Mouse (Mus musculus) lung, postnatal 0 days (tissue): ENCODE measurements around the gene Ccnd1. TPM values are rescaled to one million over a fixed set of nuclear protein-coding genes. Genes with fewer than 3 reads are reported as not detected.

Experiments
- ATAC-seq: fragments of 200-750 bp; cut with Nextera tagmentation; 2 replicates; pipeline ENCODE4 v1.8.0; 2017; ENCODE audit warnings: moderate library complexity
- DNase-seq: peaks from one replicate; pipeline ENCODE4 v3.0.0-alpha.2; 2016; ENCODE audit warnings: low spot score
- H3K27ac ChIP-seq: fragments of 300-500 bp; sonication (generic); 2 replicates; pipeline ENCODE4 v1.5.1; 2014; ENCODE audit warnings: antibody characterized with exemption, mild to moderate bottlenecking, low read length, mixed read lengths
- H3K27me3 ChIP-seq: fragments of 300-500 bp; sonication (generic); replicated peaks from 2 replicates; pipeline ENCODE4 v1.6.1; 2014; ENCODE audit warnings: low read length, mixed read lengths; ENCODE audit not compliant: insufficient read depth
- H3K36me3 ChIP-seq: fragments of 300-500 bp; sonication (generic); 2 replicates; pipeline ENCODE4 v1.6.1; 2014; ENCODE audit warnings: low read length, mixed read lengths; ENCODE audit not compliant: insufficient read depth
- H3K4me1 ChIP-seq: fragments of 300-500 bp; sonication (generic); 2 replicates; pipeline ENCODE4 v1.6.1; 2014; ENCODE audit warnings: antibody characterized with exemption, low read depth, low read length, mixed read lengths; ENCODE audit not compliant: insufficient read depth
- H3K4me2 ChIP-seq: fragments of 300-500 bp; sonication (generic); replicated peaks from 2 replicates; pipeline ENCODE4 v1.6.1; 2014; ENCODE audit warnings: low read depth, mild to moderate bottlenecking, low read length, moderate library complexity, mixed read lengths
- H3K4me3 ChIP-seq: fragments of 300-500 bp; sonication (generic); 2 replicates; pipeline ENCODE4 v1.5.1; 2014; ENCODE audit warnings: low read depth, low read length
- H3K9ac ChIP-seq: fragments of 300-500 bp; sonication (generic); replicated peaks from 2 replicates; pipeline ENCODE4 v1.6.1; 2014; ENCODE audit warnings: low read depth, mild to moderate bottlenecking
- H3K9me3 ChIP-seq: fragments of 300-500 bp; sonication (generic); 2 replicates; pipeline ENCODE4 v1.6.1; 2016; ENCODE audit warnings: low read length, mixed read lengths
- CTCF ChIP-seq: IDR thresholded peaks from 2 replicates; pipeline ENCODE4 v1.5.1; 2016; ENCODE audit warnings: antibody characterized with exemption, mild to moderate bottlenecking
- EP300 ChIP-seq: IDR thresholded peaks from 2 replicates; pipeline ENCODE4 v1.6.1; 2016; ENCODE audit warnings: antibody characterized with exemption, mild to moderate bottlenecking, control low read depth
- WGBS: fragments of 180-500 bp; shearing (Covaris S2); extraction: QIAGEN DNeasy Blood & Tissue Kit; methylation state at CpG from one replicate; pipeline ENCODE4 v1.1.7; 2014; 5-methylcytosine and 5-hydroxymethylcytosine counted together
- polyA plus RNA-seq: library from polyadenylated mRNA; unstranded; fragments of >200 nt; fragmentation: Nextera tagmentation; extraction: Ambion mirVana; gene quantifications from 2 replicates; pipeline ENCODE4 v1.2.1, GENCODE M21; 2015

Gene Ccnd1
- polyA plus RNA-seq = 68.4 and 75.5 TPM in 2 replicates

DNA sequence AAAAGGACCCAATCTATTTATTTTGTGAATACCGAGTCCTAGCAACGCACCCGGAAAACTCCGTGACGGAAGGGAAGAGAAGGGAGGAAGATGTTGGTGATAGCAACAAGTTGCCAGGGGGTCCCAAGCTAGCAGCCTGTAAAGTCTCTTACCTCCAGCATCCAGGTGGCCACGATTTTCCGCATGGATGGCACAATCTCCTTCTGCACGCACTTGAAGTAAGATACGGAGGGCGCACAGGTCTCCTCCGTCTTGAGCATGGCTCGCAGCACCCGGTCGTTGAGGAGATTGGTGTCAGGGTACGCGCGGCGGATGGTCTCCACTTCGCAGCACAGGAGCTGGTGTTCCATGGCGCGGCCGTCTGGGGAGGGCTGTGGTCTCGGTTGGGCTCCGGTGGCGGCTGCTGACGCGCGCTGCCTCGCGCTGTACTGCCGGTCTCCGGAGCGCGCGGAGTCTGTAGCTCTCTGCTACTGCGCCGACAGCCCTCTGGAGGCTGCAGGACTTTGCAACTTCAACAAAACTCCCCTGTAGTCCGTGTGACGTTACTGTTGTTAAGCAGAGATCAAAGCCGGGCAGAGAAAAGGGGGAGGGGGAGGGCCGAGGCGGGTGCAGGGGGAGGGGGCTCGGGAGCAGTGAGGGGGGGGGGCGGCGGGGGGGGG is at the start of gene Ccnd1:
Gene Ccnd1, minus strand, starts transcription at position 582 of the 659 bp plus-strand sequence.
- Histone ChIP-seq H3K36me3 (no peaks in the 10 kb centered on the region), H3K27ac (peak within 1 kb of the TSS; percentile 64), H3K27me3 (no peaks in the 10 kb centered on the region), H3K9ac (peak within 1 kb of the TSS; percentile 59), H3K4me2 (peak within 1 kb of the TSS; percentile 97), H3K4me1 (peaks cover 23% of the 10 kb centered on the region), H3K9me3 (no peaks in the 10 kb centered on the region), H3K4me3 (peak within 1 kb of the TSS; percentile 62)
- TF ChIP-seq EP300 (no peak), CTCF (peak; percentile 33)
- WGBS = 2% methylated on average over 36 of the region's 45 CpGs
- peak; percentile 55 for ATAC-seq
- peak; percentile 85 for DNase-seq

DNA sequence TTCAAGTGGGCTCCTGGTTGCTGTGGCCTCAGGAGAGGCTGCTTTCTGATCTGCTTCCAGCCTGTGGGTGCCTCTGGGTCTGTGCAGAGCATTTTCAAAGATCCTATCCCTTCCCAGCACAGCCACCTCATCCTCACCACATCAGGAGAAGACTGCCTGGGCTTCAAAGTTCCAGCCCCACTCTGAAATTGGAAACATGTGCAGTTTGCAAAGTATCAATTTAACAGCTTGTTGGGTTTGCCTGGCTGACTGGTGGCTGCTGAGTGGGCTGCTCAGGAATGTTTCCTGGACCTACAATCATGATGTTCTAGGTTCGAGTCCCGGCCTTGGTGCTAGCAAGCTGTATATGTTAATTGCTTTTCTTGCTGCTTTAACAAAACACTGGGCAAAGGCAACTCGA is 49.1 kb upstream of the Ccnd1 start:
- Histone ChIP-seq H3K27me3 (no peaks in the 10 kb centered on the region), H3K36me3 (no peaks in the 10 kb centered on the region), H3K9me3 (no peaks in the 10 kb centered on the region), H3K4me1 (no peaks in the 10 kb centered on the region), H3K27ac (no peak overlapping the region), H3K4me3 (no peak overlapping the region), H3K4me2 (no peak overlapping the region), H3K9ac (no peak overlapping the region)
- ATAC-seq = no peak
- no peak for DNase-seq
- 59% methylated on average over 3 of the region's 3 CpGs for WGBS
- no peak for TF ChIP-seq CTCF
- TF ChIP-seq EP300 = no peak

DNA sequence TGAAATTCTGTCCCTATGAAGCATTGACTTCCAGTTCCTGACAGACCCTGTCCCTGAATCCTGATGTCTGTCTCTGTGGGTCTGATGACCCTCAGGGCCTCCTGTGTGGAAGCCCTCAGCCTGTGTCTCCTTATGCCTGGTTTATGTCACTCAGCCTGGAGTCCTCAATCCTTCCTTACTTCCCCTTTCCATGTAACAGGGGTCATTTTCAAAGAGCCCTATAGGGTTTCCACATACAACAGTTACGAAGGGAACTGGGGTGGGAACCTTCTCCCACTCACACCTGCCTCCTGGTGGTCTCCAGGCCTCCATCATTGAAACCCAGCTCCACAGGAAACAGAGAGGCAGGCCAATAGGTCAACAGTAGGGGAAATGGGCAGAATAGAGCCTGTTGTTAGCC is 45.4 kb upstream of the Ccnd1 start:
- Histone ChIP-seq H3K4me3 (no peak overlapping the region), H3K9me3 (no peaks in the 10 kb centered on the region), H3K36me3 (no peaks in the 10 kb centered on the region), H3K4me1 (no peaks in the 10 kb centered on the region), H3K27me3 (no peaks in the 10 kb centered on the region), H3K27ac (no peak overlapping the region), H3K9ac (no peak overlapping the region), H3K4me2 (no peak overlapping the region)
- no peak for DNase-seq
- no peak for ATAC-seq
- TF ChIP-seq CTCF = no peak
- TF ChIP-seq EP300 = no peak
- WGBS = 94% methylated on average over 1 of the region's 1 CpGs

DNA sequence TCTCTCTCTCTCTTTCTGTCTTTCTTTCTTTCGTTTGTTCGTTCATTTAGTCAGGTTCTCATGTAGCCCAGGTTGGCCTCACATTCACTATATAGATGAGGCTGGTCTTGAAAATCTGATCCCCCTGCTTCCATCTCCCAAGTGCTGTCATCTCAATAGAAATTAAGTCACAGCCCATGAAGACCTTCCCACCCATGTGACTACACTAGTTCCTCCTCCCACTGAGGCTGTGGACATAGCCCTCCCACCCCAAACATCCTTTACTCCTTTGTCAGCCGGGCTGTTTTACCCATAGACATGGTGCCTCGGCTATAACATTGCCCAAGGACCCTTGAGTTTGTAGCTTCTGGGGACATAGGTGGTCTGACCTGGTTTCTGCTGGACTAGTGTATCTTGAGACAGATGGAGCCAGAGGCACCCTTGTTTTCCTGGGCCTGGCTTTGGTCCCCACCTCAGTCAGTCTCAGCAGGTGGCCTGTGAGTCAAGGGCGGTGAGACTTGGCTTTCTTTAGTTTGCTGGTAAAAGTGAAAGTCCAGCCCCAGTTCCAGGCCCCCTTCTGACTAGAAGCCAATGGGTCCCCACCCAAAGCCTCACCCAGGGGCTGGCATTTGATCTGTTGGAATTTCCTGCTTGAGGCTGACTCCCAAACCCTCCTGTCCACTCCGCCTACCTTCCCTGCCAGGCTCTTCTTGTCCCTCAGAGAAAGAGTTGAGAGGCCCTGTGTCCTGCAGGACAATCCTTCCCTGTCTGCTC is 42.8 kb upstream of the Ccnd1 start:
- TF ChIP-seq CTCF = no peak
- no peak for TF ChIP-seq EP300
- Histone ChIP-seq H3K27ac (no peak overlapping the region), H3K9me3 (no peaks in the 10 kb centered on the region), H3K36me3 (no peaks in the 10 kb centered on the region), H3K4me3 (no peak overlapping the region), H3K4me1 (no peaks in the 10 kb centered on the region), H3K4me2 (no peak overlapping the region), H3K27me3 (no peaks in the 10 kb centered on the region), H3K9ac (no peak overlapping the region)
- peak; percentile 27 for ATAC-seq
- peak; percentile 23 for DNase-seq
- WGBS = 77% methylated on average over 6 of the region's 6 CpGs

DNA sequence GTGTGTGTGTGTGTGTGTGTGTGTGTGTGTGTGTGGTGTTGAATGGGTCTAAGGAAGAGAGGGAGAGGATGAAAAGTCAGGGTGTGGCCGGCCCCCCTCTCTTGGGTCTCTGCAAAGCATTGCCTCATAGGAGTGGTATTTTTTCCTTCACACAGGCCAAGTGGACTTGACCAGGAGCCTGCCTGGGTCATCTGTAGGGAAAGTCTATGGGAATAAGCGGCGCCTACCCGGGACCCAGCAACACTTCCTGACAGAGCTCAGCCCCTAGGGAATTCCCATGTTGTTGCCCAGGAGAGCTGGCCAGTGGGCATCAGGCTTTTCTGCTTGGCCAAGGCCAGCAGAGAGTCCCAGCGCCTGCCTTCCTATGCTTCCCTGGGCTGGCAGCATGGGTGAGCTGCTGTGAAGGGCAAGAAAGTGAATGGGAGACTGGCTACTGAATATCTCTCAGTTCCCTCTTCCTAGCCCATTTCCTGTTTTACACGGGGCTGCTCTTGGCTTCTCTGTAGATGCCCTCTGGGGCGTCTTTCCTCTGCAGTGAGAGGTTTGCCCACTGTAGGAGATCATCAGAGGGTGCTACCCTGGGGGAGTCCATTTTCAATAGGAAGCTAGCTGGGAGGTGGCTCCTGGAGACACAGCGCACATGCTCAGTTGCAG is 41.8 kb upstream of the Ccnd1 start:
- TF ChIP-seq CTCF = no peak
- WGBS = 57% methylated on average over 8 of the region's 8 CpGs
- no peak overlapping the region; the same call in 1 of the 2 replicates for H3K27ac ChIP-seq

DNA sequence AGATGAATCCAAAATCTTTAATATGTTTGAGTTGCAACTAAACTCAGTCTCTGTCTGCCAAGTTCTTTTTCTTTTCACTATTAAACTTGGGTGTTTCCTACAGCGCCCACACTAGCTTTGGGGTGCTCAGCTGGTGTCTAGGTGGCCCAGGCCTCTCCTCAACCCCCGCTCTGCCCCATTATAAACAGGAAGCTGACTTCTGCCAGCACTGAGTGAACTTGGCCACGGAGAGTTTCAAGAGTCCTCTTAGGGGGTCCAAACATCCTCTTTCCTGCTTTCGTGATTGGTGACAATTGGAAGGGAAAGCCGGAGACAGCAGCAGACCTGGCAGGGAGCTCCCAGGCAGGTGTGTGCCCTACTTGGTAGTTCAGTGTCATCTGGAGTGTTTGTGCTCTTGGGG is 40.1 kb upstream of the Ccnd1 start:
- DNase-seq (no peak), ATAC-seq (0 out of 2 replicates have a peak, but pooled peaks have one; percentile 41)
- no peaks in the 10 kb centered on the region for H3K36me3 ChIP-seq
- no peaks in the 10 kb centered on the region for H3K4me1 ChIP-seq
- TF ChIP-seq EP300 (no peak), CTCF (no peak)
- no peak overlapping the region for H3K4me2 ChIP-seq
- no peak overlapping the region for H3K9ac ChIP-seq
- 28% methylated on average over 5 of the region's 5 CpGs for WGBS
- no peaks in the 10 kb centered on the region for H3K9me3 ChIP-seq
- no peak overlapping the region for H3K4me3 ChIP-seq
- H3K27me3 ChIP-seq = no peaks in the 10 kb centered on the region
- H3K27ac ChIP-seq = no peak overlapping the region

More for the DNA sequence above, 41.8 kb upstream of the Ccnd1 start:
- Histone ChIP-seq H3K27me3 (no peaks in the 10 kb centered on the region), H3K4me3 (no peak overlapping the region), H3K4me1 (no peaks in the 10 kb centered on the region), H3K9ac (no peak overlapping the region), H3K4me2 (no peak overlapping the region), H3K36me3 (no peaks in the 10 kb centered on the region), H3K9me3 (no peaks in the 10 kb centered on the region)
- ATAC-seq = peak; percentile 73
- DNase-seq = peak; percentile 44
